Mouse (Mus musculus): ENCODE measurements around the gene Mrpl20. TPM values are rescaled to one million over a fixed set of nuclear protein-coding genes. Genes with fewer than 3 reads are reported as not detected.

Mrpl20 gene
- polyA plus RNA-seq, 1 experiment: 29.9 TPM

DNA sequence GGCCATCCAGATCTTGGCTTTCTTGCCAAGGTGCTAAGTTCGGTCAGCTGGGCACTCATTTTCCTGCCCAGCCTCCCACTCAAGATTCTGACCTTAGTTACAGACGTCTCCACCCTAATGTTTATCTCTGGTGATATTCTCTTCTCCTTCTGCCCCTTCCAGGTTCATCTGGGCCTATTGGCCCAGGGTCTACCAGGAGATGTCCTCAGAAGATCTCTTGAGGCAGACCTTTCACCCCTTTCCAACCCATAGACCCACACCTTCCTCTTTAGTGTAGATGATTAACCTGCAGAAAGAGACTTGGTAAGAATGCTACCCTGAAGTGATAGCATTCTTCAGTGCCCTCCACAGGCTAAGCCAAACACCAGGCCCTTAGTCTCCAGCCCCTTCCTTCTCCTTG is 31.0 kb upstream of the Mrpl20 start:
- TF ChIP-seq FLI1 (IDR thresholded peaks at IDR 0.05; ENCODE audit: low read length) (no peak), GATA1 (IDR thresholded peaks at IDR 0.05; ENCODE audit: borderline replicate concordance, low read length) (no peak)
- no peaks in the 10 kb centered on the region for H3K9me3 ChIP-seq
- peaks cover 75% of the 10 kb centered on the region for H3K4me1 ChIP-seq
- H3K36me3 ChIP-seq (replicated peaks; ENCODE audit: low read length): peaks cover 2% of the 10 kb centered on the region
- H3K27me3 ChIP-seq (replicated peaks): peaks cover 49% of the 10 kb centered on the region
- no peak overlapping the region for H3K4me3 ChIP-seq (replicated peaks)

DNA sequence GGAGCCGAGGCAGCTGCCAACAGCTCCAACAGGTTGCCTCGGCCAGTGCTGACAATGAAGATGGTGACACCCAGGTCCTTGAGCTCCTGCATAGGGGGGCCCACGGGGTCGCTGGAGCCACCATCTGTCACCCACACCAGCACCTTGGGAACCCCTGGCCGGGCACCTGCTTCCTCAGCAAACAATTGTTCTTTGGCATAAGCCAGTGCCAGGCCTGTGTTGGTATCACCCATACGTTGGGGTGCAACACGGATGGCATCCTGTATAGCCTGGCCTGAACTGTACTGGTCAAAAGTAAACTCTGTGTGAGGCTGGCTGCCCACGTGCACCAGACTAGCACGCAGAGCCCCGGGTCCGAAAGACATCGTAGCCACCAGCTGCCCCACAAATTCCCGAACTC is 29.9 kb upstream of the Mrpl20 start:
- Histone ChIP-seq H3K4me3 (replicated peaks) (peak overlapping the region; percentile 31), H3K27me3 (replicated peaks) (peaks cover 50% of the 10 kb centered on the region), H3K4me1 (peaks cover 75% of the 10 kb centered on the region), H3K36me3 (replicated peaks; ENCODE audit: low read length) (peaks cover 2% of the 10 kb centered on the region), H3K9me3 (no peaks in the 10 kb centered on the region)
- TF ChIP-seq FLI1 (IDR thresholded peaks at IDR 0.05; ENCODE audit: low read length): no peak
- no peak for TF ChIP-seq GATA1 (IDR thresholded peaks at IDR 0.05; ENCODE audit: borderline replicate concordance, low read length)

DNA sequence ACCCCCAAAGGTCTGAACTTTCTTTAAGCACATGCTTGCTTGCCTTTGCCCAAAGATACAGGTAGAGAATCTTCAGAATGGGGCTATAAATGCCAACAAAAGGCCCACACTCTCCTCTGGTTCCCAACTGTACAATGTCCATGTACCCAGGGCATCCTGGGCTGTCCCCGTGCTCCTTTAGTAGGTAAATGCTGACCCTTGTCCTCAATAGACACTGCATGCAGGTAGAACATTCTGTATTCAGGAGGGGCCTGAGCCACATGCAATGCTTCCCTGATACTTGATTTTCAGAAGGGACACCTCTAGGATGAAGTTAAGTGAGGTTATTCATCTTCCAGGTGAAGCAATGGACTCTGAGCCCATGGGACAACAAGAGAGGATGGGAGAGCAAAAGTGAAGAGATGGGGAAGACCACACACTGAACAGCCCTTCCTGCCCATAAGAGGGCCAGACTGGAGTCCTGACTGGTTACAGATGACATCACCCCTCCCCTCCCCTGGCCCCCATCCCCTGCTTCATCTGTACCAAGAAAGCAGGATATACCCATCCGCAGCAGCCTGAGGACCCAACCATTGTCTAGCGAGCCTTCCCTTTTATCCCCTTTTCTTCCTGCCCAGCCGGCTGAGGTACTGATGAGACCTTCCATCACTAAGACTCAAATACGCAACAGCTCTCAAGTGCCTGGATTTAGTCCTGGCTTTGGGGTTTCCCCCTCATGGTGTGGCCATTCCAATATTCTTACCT is 29.2 kb upstream of the Mrpl20 start:
- peaks cover 50% of the 10 kb centered on the region for H3K27me3 ChIP-seq (replicated peaks)
- no peak for TF ChIP-seq FLI1 (IDR thresholded peaks at IDR 0.05; ENCODE audit: low read length)

DNA sequence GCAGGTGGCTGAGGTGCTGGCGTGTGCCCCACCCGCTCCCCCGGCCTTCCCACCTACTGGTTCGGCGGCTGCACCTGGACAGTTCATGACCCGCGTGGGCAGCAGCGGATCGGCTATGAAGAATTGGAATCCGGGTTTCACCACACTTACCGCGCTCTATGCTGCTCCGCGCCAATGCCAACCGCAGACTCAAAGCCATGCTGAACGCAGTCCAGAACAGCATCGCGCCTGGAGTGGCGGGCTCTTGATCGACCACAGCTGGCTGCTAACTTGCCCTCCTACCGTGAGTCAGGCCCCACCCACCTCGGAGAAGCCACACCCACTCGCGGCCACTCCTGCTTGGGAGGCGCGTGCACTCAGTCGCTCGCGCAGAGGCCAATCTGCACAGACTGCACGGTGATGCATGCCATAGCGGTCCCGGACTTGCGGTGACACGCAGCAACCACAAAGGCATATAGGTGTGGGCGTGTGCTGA is 28.4 kb upstream of the Mrpl20 start, which contains the start of gene Vwa1:
TSS of gene Vwa1 (minus strand) at position 419 of the 475 bp plus-strand sequence.
- Histone ChIP-seq H3K36me3 (replicated peaks; ENCODE audit: low read length) (no peaks in the 10 kb centered on the region), H3K9me3 (no peaks in the 10 kb centered on the region), H3K4me1 (peaks cover 69% of the 10 kb centered on the region), H3K4me3 (replicated peaks) (peak within 1 kb of the TSS; percentile 92), H3K27me3 (replicated peaks) (peaks cover 55% of the 10 kb centered on the region)
- TF ChIP-seq FLI1 (IDR thresholded peaks at IDR 0.05; ENCODE audit: low read length) (no peak), GATA1 (IDR thresholded peaks at IDR 0.05; ENCODE audit: borderline replicate concordance, low read length) (no peak)

More for the DNA sequence above, 29.2 kb upstream of the Mrpl20 start:
- Histone ChIP-seq H3K4me3 (replicated peaks) (peak overlapping the region; percentile 92), H3K4me1 (peaks cover 72% of the 10 kb centered on the region), H3K36me3 (replicated peaks; ENCODE audit: low read length) (no peaks in the 10 kb centered on the region), H3K9me3 (no peaks in the 10 kb centered on the region)

DNA sequence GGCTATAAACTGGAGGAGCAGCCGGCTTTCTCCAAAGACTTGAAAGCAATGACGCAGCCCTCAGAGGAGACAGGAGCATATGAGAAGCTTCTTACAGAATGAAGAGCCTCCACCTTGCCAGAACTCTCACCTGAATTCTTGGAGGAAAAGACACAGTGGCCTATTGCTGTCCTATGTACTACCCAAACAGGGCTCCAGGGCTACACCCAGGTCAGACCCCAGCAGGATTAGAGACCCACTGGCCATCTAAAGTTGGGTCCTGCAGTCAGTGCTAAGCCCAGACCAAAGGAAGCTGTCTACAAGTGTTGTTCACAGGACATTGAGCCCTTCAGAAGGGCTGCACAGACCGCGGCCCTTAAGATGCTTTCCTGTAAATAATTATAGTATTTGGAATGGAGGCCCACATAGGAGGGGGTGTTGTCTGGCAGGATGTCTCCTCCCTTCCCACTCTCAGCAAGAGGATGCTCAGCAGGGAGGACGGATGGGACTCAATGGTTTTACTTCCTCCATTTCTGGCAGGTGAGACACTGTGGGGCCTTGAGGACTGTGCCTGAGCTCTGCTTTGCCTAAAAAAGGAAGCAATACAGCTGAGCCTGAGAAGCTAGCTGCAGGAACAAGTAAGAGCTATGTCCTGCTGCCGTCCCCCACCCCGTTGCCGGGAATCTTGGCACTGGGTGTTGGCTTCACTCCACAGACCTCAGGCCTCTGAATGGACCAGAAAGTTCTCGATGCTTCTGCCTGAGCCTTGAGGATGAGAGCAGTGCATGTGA is 27.5 kb upstream of the Mrpl20 start:
- peaks cover 57% of the 10 kb centered on the region for H3K27me3 ChIP-seq (replicated peaks)

DNA sequence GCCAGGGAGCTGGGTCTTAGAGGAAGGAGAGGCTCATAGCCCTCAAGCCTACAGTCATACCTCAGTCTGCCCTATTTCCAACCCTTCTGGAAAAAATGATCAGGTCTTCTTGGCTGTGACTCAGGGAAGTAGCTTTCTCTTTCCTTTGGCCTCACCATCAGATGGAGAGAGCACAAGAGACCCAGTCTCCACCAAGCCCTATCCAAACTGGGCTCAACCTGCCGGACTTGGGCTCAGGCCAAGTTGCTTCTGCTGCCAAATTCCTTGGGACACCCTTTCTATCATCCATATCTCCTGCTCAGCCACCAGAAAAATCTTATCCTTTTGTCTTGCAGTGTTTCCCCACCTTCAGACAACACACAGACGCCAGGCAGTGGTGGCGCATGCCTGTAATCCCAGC is 26.8 kb upstream of the Mrpl20 start:
- Histone ChIP-seq H3K4me3 (replicated peaks) (peak overlapping the region; percentile 64), H3K9me3 (no peaks in the 10 kb centered on the region), H3K27me3 (replicated peaks) (peaks cover 57% of the 10 kb centered on the region), H3K36me3 (replicated peaks; ENCODE audit: low read length) (no peaks in the 10 kb centered on the region), H3K4me1 (peaks cover 62% of the 10 kb centered on the region)
- TF ChIP-seq GATA1 (IDR thresholded peaks at IDR 0.05; ENCODE audit: borderline replicate concordance, low read length) (no peak), FLI1 (IDR thresholded peaks at IDR 0.05; ENCODE audit: low read length) (no peak)

More for the DNA sequence above, 27.5 kb upstream of the Mrpl20 start:
- no peak for TF ChIP-seq FLI1 (IDR thresholded peaks at IDR 0.05; ENCODE audit: low read length)
- TF ChIP-seq GATA1 (IDR thresholded peaks at IDR 0.05; ENCODE audit: borderline replicate concordance, low read length): no peak
- Histone ChIP-seq H3K9me3 (no peaks in the 10 kb centered on the region), H3K4me1 (peaks cover 65% of the 10 kb centered on the region), H3K36me3 (replicated peaks; ENCODE audit: low read length) (no peaks in the 10 kb centered on the region), H3K4me3 (replicated peaks) (peak overlapping the region; percentile 92)

DNA sequence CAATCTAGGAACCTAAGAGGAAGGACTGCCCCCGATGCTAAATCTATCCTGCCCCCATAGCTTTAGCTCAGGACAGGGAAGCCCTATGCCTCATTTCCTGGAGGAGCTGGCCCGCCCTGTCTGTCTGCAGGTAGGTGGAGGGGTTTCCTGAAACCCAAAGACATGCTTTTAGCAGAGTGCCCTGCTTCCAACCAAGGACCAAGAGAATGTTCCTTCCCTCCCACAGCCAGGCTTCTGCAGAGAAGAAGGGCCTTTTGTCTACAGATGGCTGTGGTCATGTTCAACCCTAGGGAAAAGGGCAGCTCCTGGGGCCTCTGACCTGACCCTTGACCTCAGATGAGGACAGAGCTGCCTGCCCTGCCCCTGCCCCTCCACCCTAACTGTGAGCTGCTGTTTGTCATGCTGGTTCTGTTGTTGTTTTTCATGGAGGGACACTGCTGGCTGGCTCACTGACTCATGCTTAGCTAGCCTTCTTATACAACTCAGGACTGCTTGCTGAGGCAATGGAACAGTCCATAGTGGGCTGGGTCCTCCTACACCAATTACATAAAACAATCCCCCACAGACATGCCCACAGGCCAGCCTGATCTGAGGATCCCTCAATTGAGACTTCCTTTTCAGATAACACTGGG is 25.9 kb upstream of the Mrpl20 start:
- Histone ChIP-seq H3K27me3 (replicated peaks) (peaks cover 55% of the 10 kb centered on the region), H3K9me3 (no peaks in the 10 kb centered on the region), H3K4me3 (replicated peaks) (peak overlapping the region; percentile 6), H3K4me1 (peaks cover 68% of the 10 kb centered on the region), H3K36me3 (replicated peaks; ENCODE audit: low read length) (no peaks in the 10 kb centered on the region)
- TF ChIP-seq GATA1 (IDR thresholded peaks at IDR 0.05; ENCODE audit: borderline replicate concordance, low read length) (no peak), FLI1 (IDR thresholded peaks at IDR 0.05; ENCODE audit: low read length) (no peak)

DNA sequence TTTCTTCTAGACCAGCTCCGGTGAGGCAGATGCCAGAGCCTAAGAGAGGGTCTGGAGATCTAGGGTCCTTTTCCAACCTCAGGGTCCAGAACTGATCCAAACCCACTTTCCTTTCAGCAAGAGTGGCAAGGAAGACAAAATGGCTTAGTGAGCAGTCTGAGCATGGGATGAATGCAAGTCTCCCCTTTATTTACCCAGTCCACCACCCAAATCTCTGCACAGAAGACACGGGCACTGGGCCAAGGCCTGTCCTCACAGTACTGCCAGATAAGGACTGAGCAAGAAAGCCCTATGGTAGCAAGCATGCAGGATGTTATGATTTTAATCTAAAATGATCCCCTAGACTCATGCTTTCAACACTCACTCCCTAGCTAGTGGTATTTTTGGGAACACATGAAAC is 24.9 kb upstream of the Mrpl20 start:
- H3K27me3 ChIP-seq (replicated peaks): peaks cover 45% of the 10 kb centered on the region

DNA sequence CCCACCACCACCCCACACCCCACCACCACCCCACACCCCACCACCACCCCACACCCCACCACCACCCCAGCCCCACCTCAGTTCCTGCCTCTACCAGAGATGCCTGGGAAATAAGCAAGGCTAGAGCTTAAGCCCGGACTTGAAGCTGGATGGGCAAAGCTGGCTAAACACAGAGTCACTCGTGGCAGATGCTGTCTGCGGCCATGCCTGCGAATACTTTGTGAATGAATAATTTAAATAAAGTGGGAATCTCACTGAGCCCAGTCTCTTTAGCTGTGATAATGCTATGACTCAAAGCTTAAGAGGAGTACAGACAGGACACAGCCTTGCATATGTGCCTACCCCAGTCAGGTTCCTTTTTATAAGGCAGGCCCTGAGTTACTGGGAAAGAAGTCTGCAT is 23.2 kb upstream of the Mrpl20 start:
- H3K27me3 ChIP-seq (replicated peaks): peaks cover 28% of the 10 kb centered on the region
- peaks cover 72% of the 10 kb centered on the region for H3K4me1 ChIP-seq
- no peak overlapping the region for H3K4me3 ChIP-seq (replicated peaks)
- H3K9me3 ChIP-seq: no peaks in the 10 kb centered on the region
- no peaks in the 10 kb centered on the region for H3K36me3 ChIP-seq (replicated peaks; ENCODE audit: low read length)
- TF ChIP-seq FLI1 (IDR thresholded peaks at IDR 0.05; ENCODE audit: low read length): no peak
- no peak for TF ChIP-seq GATA1 (IDR thresholded peaks at IDR 0.05; ENCODE audit: borderline replicate concordance, low read length)

More for the DNA sequence above, 24.9 kb upstream of the Mrpl20 start:
- Histone ChIP-seq H3K4me1 (peaks cover 72% of the 10 kb centered on the region), H3K4me3 (replicated peaks) (no peak overlapping the region), H3K36me3 (replicated peaks; ENCODE audit: low read length) (no peaks in the 10 kb centered on the region), H3K9me3 (no peaks in the 10 kb centered on the region)
- TF ChIP-seq GATA1 (IDR thresholded peaks at IDR 0.05; ENCODE audit: borderline replicate concordance, low read length): no peak
- TF ChIP-seq FLI1 (IDR thresholded peaks at IDR 0.05; ENCODE audit: low read length): no peak
